Mouse (Mus musculus): ENCODE data around the gene Mns1. TPM values are rescaled to one million over a fixed set of nuclear protein-coding genes. Genes with fewer than 3 reads are reported as not detected.

Mns1 gene
- 0.10 and 0.39 TPM in 2 replicates for polyA plus RNA-seq (2012; rRNA removed; ENCODE audit: low replicate concordance)

DNA sequence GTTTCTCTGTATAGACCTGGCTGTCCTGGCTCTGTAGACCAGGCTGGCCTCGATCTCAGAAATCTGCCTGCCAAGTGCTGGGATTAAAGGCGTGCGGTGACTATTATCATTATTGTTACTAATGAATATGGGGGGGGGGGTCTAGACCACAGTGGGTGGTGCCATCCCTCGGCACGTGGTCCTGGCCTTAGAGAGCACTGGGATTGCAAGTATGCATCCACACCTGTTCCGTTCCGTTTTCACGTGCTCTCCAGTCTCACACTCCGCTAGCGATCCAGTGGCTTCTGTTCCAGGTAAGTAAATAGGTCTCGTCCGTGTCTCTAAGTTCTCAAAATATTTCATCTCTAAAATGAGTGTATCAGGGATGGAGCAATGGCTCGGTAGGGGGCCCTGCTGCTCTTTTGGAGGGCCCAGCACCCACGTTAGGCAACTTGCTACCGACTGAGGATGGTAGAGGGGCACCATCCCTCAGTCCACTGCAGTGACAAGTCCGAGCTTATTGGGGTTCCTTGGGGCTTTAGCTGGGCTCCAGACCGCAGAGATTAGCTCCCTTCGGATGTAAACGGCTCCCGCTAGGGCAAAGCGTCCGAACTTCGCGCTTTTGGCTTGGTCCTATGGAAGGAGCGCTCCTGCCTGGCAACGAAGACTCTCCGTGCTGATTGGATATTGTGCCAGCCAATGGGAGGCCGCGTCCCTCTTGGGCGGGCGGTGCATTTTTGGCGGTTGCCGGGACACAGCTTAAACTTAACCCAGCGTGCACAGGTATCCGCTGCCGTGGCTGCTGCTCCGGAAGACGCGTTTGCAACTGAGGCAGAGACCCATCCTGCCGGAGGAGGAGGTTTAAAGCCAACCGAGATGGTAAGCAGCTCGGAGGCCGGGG, at the start of gene Mns1:
Mns1 (plus strand) TSS at position 190 of the 880 bp plus-strand sequence.

DNA sequence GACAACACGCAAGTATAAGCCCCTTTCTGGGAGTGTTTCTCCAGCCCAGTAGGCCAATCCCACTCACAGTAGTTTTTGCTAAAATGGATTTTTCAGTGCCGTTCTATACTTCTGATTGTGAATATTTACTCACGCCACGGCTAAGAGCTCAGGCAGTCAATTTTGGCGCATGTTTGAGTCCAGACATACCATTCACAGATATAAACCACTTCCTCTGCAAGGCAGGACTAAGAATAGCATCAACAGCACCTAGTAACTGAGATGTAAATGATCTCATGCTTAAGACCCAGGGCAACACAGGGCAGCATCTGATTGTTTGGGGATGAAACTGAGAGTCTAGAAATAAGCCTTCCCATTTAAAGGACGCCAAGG, 54.4 kb downstream of the Mns1 start, which contains the start of gene Tex9:
Tex9 (minus strand) TSS at position 19 of the 372 bp plus-strand sequence.

Other genes with a start within 250 kb of the Mns1 start
- gene Zfp280d, start 163.2 kb upstream of the Mns1 start, polyA plus RNA-seq (2012; rRNA removed; ENCODE audit: low replicate concordance) = 10.5 and 16.8 TPM in 2 replicates
- 1.0 and 4.4 TPM in 2 replicates for gene Tex9, start 54.2 kb downstream of the Mns1 start, polyA plus RNA-seq (2012; rRNA removed; ENCODE audit: low replicate concordance)
- 5.0 and 8.6 TPM in 2 replicates for gene Rfx7, start 94.2 kb downstream of the Mns1 start, polyA plus RNA-seq (2012; rRNA removed; ENCODE audit: low replicate concordance)
- gene Nedd4, start 224.3 kb downstream of the Mns1 start, polyA plus RNA-seq (2012; rRNA removed; ENCODE audit: low replicate concordance) = 295 and 375 TPM in 2 replicates